ENCODE assay signal across 11 mouse cellular contexts in genomic region chr4:137751310-137751709, GRCm38 (mm10). TPM values are rescaled to one million over a fixed set of nuclear protein-coding genes. Genes with fewer than 3 reads are reported as not detected.
DNase-seq lines count a peak whose midpoint lies in the region; ATAC-seq and TF ChIP-seq lines count a peak whose summit lies in the region.
"Had no signal": no experiment of that assay in that cellular context is flagged by ENCODE, and none has a peak within 500 bp of the region (broad histone marks: within the 10 kb centered on the region; RNA-seq: fewer than 3 reads in every experiment).

No protein-coding gene starts in this region.

- no peaks in the 10 kb centered on the region for H3K27me3 ChIP-seq in heart, embryonic 16.5 days (ENCODE audit: control insufficient read depth, insufficient read depth, low read length)
- H3K27me3 ChIP-seq in embryonic facial prominence, embryonic 15.5 days: no peaks in the 10 kb centered on the region
- H3K27me3 ChIP-seq in liver, embryonic 16.5 days (ENCODE audit: control insufficient read depth, insufficient read depth, low read depth, low read length): no peaks in the 10 kb centered on the region

- peaks cover 16% of the 10 kb centered on the region for H3K4me1 ChIP-seq in heart, embryonic 16.5 days (ENCODE audit: control insufficient read depth, insufficient read depth, low read length)
- peaks cover 1% of the 10 kb centered on the region; the same call in 1 of the 2 replicates for H3K4me1 ChIP-seq in bone marrow, adult 2 months (ENCODE audit: control insufficient read depth, insufficient read depth, low read length)
- peaks cover 39% of the 10 kb centered on the region for H3K4me1 ChIP-seq in embryonic facial prominence, embryonic 15.5 days
- peaks cover 55% of the 10 kb centered on the region for H3K4me1 ChIP-seq in liver, embryonic 16.5 days (ENCODE audit: control insufficient read depth, low read depth, low read length)

- no peak overlapping the region for H3K4me3 ChIP-seq in heart, embryonic 16.5 days (ENCODE audit: low read length)
- no peak overlapping the region for H3K4me3 ChIP-seq in bone marrow, adult 2 months (replicated peaks; ENCODE audit: control insufficient read depth, low read depth, low read length)
- H3K4me3 ChIP-seq in embryonic facial prominence, embryonic 15.5 days (replicated peaks): no peak overlapping the region
- H3K4me3 ChIP-seq in liver, embryonic 16.5 days (ENCODE audit: low read depth, low read length): peak overlapping the region; percentile 57

- H3K4me2 ChIP-seq in heart, embryonic 16.5 days (ENCODE audit: low read depth, low read length): no peak overlapping the region
- 0 out of 2 replicates have a peak overlapping the region, but pooled peaks have one; percentile 6 for H3K4me2 ChIP-seq in embryonic facial prominence, embryonic 15.5 days (replicated peaks)
- H3K4me2 ChIP-seq in liver, embryonic 16.5 days (ENCODE audit: low read depth, low read length): peak overlapping the region; percentile 75

- peak; percentile 4; the same call in 1 of the 2 replicates for ATAC-seq in heart, embryonic 16.5 days (replicated peaks; ENCODE audit: extremely low read depth, insufficient read depth, low FRiP score)
- no peak for ATAC-seq in embryonic facial prominence, embryonic 15.5 days (ENCODE audit: insufficient number of reproducible peaks, low FRiP score, low TSS enrichment, low read depth)
- ATAC-seq in liver, embryonic 16.5 days (ENCODE audit: low read depth): peak; percentile 96
- no peak for ATAC-seq in granulocyte monocyte progenitor cell, adult 5-6 weeks (replicated peaks; ENCODE audit: poor library complexity, severe bottlenecking)
- ATAC-seq: CD4-positive, CD25-positive, alpha-beta regulatory T cell, adult 4 months had no signal

- H3K9me3 ChIP-seq in heart, embryonic 16.5 days (replicated peaks; ENCODE audit: control insufficient read depth, low read length): no peaks in the 10 kb centered on the region
- no peaks in the 10 kb centered on the region for H3K9me3 ChIP-seq in embryonic facial prominence, embryonic 15.5 days (replicated peaks)
- H3K9me3 ChIP-seq in liver, embryonic 16.5 days (replicated peaks; ENCODE audit: control insufficient read depth, low read length): no peaks in the 10 kb centered on the region

- no peak overlapping the region for H3K9ac ChIP-seq in heart, embryonic 16.5 days (ENCODE audit: low read length)
- no peak overlapping the region for H3K9ac ChIP-seq in embryonic facial prominence, embryonic 15.5 days
- peak overlapping the region; percentile 77 for H3K9ac ChIP-seq in liver, embryonic 16.5 days (ENCODE audit: low read depth, low read length)

- 35% methylated on average over 8 of the region's 8 CpGs for WGBS in heart, embryonic 16.5 days
- 38% methylated on average over 8 of the region's 8 CpGs for WGBS in bone marrow, adult 2 months
- 54% methylated on average over 8 of the region's 8 CpGs for WGBS in embryonic facial prominence, embryonic 15.5 days
- WGBS in liver, embryonic 16.5 days (ENCODE audit: insufficient replicate concordance): 23% methylated on average over 8 of the region's 8 CpGs

- TF ChIP-seq POLR2A in bone marrow, adult 2 months (IDR thresholded peaks at IDR 0.05; ENCODE audit: borderline replicate concordance, control insufficient read depth, low read depth, low read length): no peak

- peak overlapping the region; percentile 25; the same call in 1 of the 2 replicates for H3K27ac ChIP-seq in heart, embryonic 16.5 days (ENCODE audit: low read length)
- peak overlapping the region; percentile 60 for H3K27ac ChIP-seq in bone marrow, adult 2 months (ENCODE audit: control insufficient read depth, insufficient read depth, low read depth, low read length, poor library complexity)
- peak overlapping the region; percentile 72 for H3K27ac ChIP-seq in embryonic facial prominence, embryonic 15.5 days (replicated peaks)
- H3K27ac ChIP-seq in liver, embryonic 16.5 days (ENCODE audit: low read length): peak overlapping the region; percentile 99

- TF ChIP-seq CTCF in bone marrow, adult 2 months (IDR thresholded peaks at IDR 0.05; ENCODE audit: control insufficient read depth, insufficient read depth, low read length): no peak

- H3K36me3 ChIP-seq in heart, embryonic 16.5 days (ENCODE audit: control insufficient read depth, insufficient read depth): no peaks in the 10 kb centered on the region
- no peaks in the 10 kb centered on the region for H3K36me3 ChIP-seq in embryonic facial prominence, embryonic 15.5 days
- no peaks in the 10 kb centered on the region for H3K36me3 ChIP-seq in liver, embryonic 16.5 days (ENCODE audit: control insufficient read depth, insufficient read depth)

- no peak for DNase-seq in heart, postnatal 4 days
- no peak for DNase-seq in cerebellum, adult 11 months
- no peak for DNase-seq in urinary bladder, postnatal 10 days (ENCODE audit: low spot score)
- DNase-seq: retina, postnatal 1 day had no signal

RNA-seq across cellular contexts. Expression of gene Alpl, which starts 44.9 kb away (rescaled TPM):
- 3.6 TPM in 2 replicates for polyA plus RNA-seq in heart, embryonic 16.5 days (2015; fragmentation: Nextera tagmentation; extraction: Ambion mirVana)
- total RNA-seq in heart, postnatal 4 days (2021): 1 to 10 TPM; 8.9 to 9.0 TPM
- 5.7 and 7.1 TPM in 2 replicates for polyA plus RNA-seq in bone marrow, adult 2 months (2011; ENCODE audit: insufficient read depth, insufficient read length, low replicate concordance, missing spikeins)
- 155 and 160 TPM in 2 replicates for polyA plus RNA-seq in embryonic facial prominence, embryonic 15.5 days (2015; fragmentation: Nextera tagmentation; extraction: Ambion mirVana)
- 11.9 and 15.5 TPM in 2 replicates for polyA plus RNA-seq in liver, embryonic 16.5 days (2015; fragmentation: Nextera tagmentation; extraction: Ambion mirVana)
- total RNA-seq in granulocyte monocyte progenitor cell, adult 5-6 weeks (2014; fragmentation: Nextera tagmentation): not detected in 2 replicates
- not detected in 2 replicates for total RNA-seq in granulocyte monocyte progenitor cell, adult 5-6 weeks (2017)
- total RNA-seq: monocyte, adult 5-6 weeks had no signal

Comparison
In these comparisons a context has a peak if more than half of its experiments do, and no peak if none do; other contexts are left out.
1. ATAC-seq: peak in heart, embryonic 16.5 days (single experiment) and liver, embryonic 16.5 days (single experiment); none in embryonic facial prominence, embryonic 15.5 days (single experiment) and granulocyte monocyte progenitor cell, adult 5-6 weeks (single experiment).
2. H3K27ac ChIP-seq: peak in every context shown above with its lines; median percentile 99 in liver, embryonic 16.5 days; 72 in embryonic facial prominence, embryonic 15.5 days; 60 in bone marrow, adult 2 months; 25 in heart, embryonic 16.5 days.